Mouse (Mus musculus) forebrain, embryonic 12.5 days (tissue): ENCODE results near the gene Rtp4. TPM values are rescaled to one million over a fixed set of nuclear protein-coding genes. Genes with fewer than 3 reads are reported as not detected.
A peak's percentile ranks its signal among the peaks of the same experiment; 100 is the strongest.

Experiments
- ATAC-seq: fragments of 200-750 bp; cut with Nextera tagmentation; 2 replicates; pipeline ENCODE4 v1.8.0; 2017; ENCODE audit warnings: moderate TSS enrichment; ENCODE audit not compliant: low FRiP score
- H3K27ac ChIP-seq: fragments of 300-500 bp; sonication (generic); 2 replicates; pipeline ENCODE4 v1.5.1; 2016; ENCODE audit warnings: mild to moderate bottlenecking
- H3K27me3 ChIP-seq: fragments of 300-500 bp; sonication (generic); 2 replicates; pipeline ENCODE4 v1.6.1; 2016; ENCODE audit warnings: mild to moderate bottlenecking
- H3K36me3 ChIP-seq: fragments of 300-500 bp; sonication (generic); replicated peaks from 2 replicates; pipeline ENCODE4 v1.6.1; 2016; ENCODE audit warnings: mild to moderate bottlenecking
- H3K4me1 ChIP-seq: fragments of 300-500 bp; sonication (generic); 2 replicates; pipeline ENCODE4 v1.6.1; 2016
- H3K4me2 ChIP-seq: fragments of 300-500 bp; sonication (generic); 2 replicates; pipeline ENCODE4 v1.6.1; 2016; ENCODE audit warnings: mild to moderate bottlenecking, moderate library complexity
- H3K4me3 ChIP-seq: fragments of 300-500 bp; sonication (generic); replicated peaks from 2 replicates; pipeline ENCODE4 v1.5.1; 2016; ENCODE audit warnings: mild to moderate bottlenecking
- H3K9ac ChIP-seq: fragments of 300-500 bp; sonication (generic); 2 replicates; pipeline ENCODE4 v1.6.1; 2016; ENCODE audit warnings: mild to moderate bottlenecking
- H3K9me3 ChIP-seq: fragments of 300-500 bp; sonication (generic); 2 replicates; pipeline ENCODE4 v1.6.1; 2016
- WGBS: fragments of 180-500 bp; shearing (Covaris S2); methylation state at CpG from one replicate; pipeline ENCODE4 v1.1.7; 2016; 5-methylcytosine and 5-hydroxymethylcytosine counted together
- polyA plus RNA-seq: library from polyadenylated mRNA; unstranded; fragments of >200 nt; fragmentation: Nextera tagmentation; extraction: Ambion mirVana; gene quantifications from 2 replicates; pipeline ENCODE4 v1.2.1, GENCODE M21; 2016

Gene Rtp4
- polyA plus RNA-seq, 1 experiment from 2014 or later, result 2.0 TPM

DNA sequence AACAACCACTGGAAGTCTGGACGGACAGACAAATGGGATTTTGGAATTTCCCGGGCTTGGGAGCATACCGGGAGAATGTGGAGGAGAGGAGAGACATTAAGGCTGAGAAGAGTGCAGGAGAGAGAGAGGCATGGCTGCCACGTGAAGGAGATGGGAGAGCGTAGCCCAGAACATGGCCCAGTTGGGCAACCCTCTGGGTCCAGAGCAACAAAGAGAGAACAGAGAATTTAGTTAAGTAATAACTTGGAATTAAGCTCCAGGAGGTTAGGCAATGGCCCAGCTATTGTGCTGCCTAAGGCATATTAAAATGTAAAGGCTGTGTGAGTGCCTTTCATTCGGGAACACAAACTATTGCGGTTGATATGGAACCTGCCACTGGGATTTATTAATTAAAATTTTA, 86.6 kb downstream of the Rtp4 start:
- no peak overlapping the region for H3K4me2 ChIP-seq
- H3K36me3 ChIP-seq, result no peaks in the 10 kb centered on the region
- H3K9ac ChIP-seq, result no peak overlapping the region
- H3K9me3 ChIP-seq, result no peaks in the 10 kb centered on the region
- WGBS, result 87% methylated on average over 7 of the region's 7 CpGs
- ATAC-seq, result no peak
- peaks cover 6% of the 10 kb centered on the region; the same call in 1 of the 2 replicates for H3K4me1 ChIP-seq
- 0 out of 2 replicates have a peak, but pooled peaks cover 9% of the 10 kb centered on the region for H3K27me3 ChIP-seq
- H3K4me3 ChIP-seq, result no peak overlapping the region
- H3K27ac ChIP-seq, result no peak overlapping the region

DNA sequence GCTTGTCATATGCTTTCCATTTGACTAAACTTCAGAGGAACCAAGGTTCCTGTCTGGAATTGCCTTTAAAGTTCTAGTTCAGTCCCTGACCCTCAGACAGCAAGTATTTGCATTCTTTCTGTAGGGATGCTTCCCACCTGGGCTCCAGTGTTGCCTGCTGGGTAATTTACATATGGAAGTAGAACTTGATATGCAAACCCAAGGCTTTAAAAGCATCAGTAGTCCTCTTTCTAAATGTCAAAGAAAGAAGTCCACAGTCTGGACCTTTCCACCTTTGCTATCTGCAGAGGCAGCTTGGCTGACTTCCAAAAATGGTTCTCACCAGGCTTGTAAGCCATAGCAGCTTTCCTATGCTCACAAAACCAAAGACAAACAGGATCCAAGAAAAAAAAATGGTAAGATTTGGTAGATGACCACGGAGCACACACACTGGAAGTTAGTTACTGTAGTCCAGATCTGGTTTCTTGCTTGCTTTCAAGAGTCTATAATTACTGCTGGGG, 87.9 kb downstream of the Rtp4 start:
- Histone ChIP-seq H3K4me2 (no peak overlapping the region), H3K36me3 (no peaks in the 10 kb centered on the region), H3K27ac (no peak overlapping the region), H3K9ac (no peak overlapping the region), H3K4me3 (no peak overlapping the region), H3K4me1 (peaks cover 6% of the 10 kb centered on the region; the same call in 1 of the 2 replicates), H3K9me3 (no peaks in the 10 kb centered on the region), H3K27me3 (0 out of 2 replicates have a peak, but pooled peaks cover 9% of the 10 kb centered on the region)
- no peak for ATAC-seq
- 31% methylated on average over 1 of the region's 1 CpGs for WGBS

- H3K27ac ChIP-seq, result no peak overlapping the region
- no peaks in the 10 kb centered on the region for H3K9me3 ChIP-seq
- H3K4me1 ChIP-seq, result peaks cover 6% of the 10 kb centered on the region; the same call in 1 of the 2 replicates
- ATAC-seq, result no peak
- peak overlapping the region; percentile 25; the same call in 1 of the 2 replicates for H3K4me2 ChIP-seq
- 44% methylated on average over 11 of the region's 11 CpGs for WGBS
- H3K4me3 ChIP-seq, result no peak overlapping the region
- no peak overlapping the region for H3K9ac ChIP-seq
- no peaks in the 10 kb centered on the region for H3K36me3 ChIP-seq
- 0 out of 2 replicates have a peak, but pooled peaks cover 9% of the 10 kb centered on the region for H3K27me3 ChIP-seq
Observed at GRCm38 (mm10) chr16:23609748-23610185, 89.7 kb downstream of the Rtp4 start.

DNA sequence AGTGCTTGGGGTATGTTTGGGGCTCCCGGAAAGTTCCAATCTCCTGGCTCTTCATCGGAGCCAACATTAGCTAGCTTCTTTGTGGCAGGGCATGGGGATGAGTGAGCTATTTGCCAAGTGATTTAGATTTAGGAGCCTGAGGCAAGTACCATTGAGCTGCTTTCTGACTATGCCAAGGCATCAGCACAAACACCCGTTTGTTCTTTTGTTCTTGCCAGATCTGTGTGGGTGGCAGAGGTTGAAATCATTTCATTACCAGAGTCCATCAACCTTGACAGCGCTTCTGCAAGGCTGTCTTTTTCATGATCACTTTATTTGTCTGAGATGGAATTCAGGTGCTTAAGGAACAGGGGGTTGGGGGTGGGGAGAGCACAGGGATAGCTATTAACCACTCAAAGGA, 104.1 kb downstream of the Rtp4 start:
- no peaks in the 10 kb centered on the region for H3K27me3 ChIP-seq
- no peak overlapping the region for H3K9ac ChIP-seq
- no peaks in the 10 kb centered on the region for H3K36me3 ChIP-seq
- H3K4me3 ChIP-seq, result no peak overlapping the region
- no peak overlapping the region for H3K27ac ChIP-seq
- no peaks in the 10 kb centered on the region for H3K9me3 ChIP-seq
- 45% methylated on average over 4 of the region's 4 CpGs for WGBS
- no peak for ATAC-seq
- no peak overlapping the region for H3K4me2 ChIP-seq
- H3K4me1 ChIP-seq, result no peaks in the 10 kb centered on the region; the same call in 1 of the 2 replicates

DNA sequence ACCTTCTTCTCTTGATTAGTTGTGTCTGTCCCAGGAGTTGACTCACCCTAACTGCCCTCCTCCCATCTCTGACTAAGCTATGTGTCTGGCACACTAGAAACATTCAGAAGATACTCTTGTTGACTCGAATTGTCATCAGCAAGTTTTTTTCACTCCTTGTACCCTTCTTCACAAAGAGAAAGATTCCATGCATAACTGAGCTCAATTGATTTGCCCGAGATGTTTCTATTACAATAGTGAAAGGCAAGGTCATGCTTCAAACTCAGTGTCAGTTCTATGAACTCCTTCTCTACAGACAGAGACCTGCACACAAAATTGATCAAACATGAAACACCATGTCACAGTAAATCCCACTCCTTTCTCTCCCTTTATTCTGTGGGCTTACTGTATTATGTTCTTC, 111.4 kb downstream of the Rtp4 start:
- WGBS, result 76% methylated on average over 2 of the region's 2 CpGs
- Histone ChIP-seq H3K9me3 (no peaks in the 10 kb centered on the region), H3K4me2 (no peak overlapping the region), H3K4me1 (no peaks in the 10 kb centered on the region), H3K9ac (no peak overlapping the region), H3K27me3 (no peaks in the 10 kb centered on the region), H3K4me3 (no peak overlapping the region), H3K36me3 (no peaks in the 10 kb centered on the region), H3K27ac (no peak overlapping the region)
- no peak for ATAC-seq

- H3K36me3 ChIP-seq, result no peaks in the 10 kb centered on the region
- ATAC-seq, result no peak
- 66% methylated on average over 2 of the region's 2 CpGs for WGBS
- H3K4me2 ChIP-seq, result no peak overlapping the region
- no peaks in the 10 kb centered on the region for H3K27me3 ChIP-seq
- H3K27ac ChIP-seq, result no peak overlapping the region
- H3K4me3 ChIP-seq, result no peak overlapping the region
- H3K9me3 ChIP-seq, result no peaks in the 10 kb centered on the region
- H3K9ac ChIP-seq, result no peak overlapping the region
- no peaks in the 10 kb centered on the region for H3K4me1 ChIP-seq
Observed at GRCm38 (mm10) chr16:23632681-23633080, 112.6 kb downstream of the Rtp4 start.

GRCm38 (mm10) chr16:23653028-23653427, 132.9 kb downstream of the Rtp4 start:
- Histone ChIP-seq H3K4me1 (no peaks in the 10 kb centered on the region), H3K4me3 (no peak overlapping the region), H3K36me3 (no peaks in the 10 kb centered on the region), H3K9me3 (no peaks in the 10 kb centered on the region), H3K27me3 (0 out of 2 replicates have a peak, but pooled peaks cover 4% of the 10 kb centered on the region), H3K4me2 (no peak overlapping the region), H3K27ac (no peak overlapping the region), H3K9ac (no peak overlapping the region)
- WGBS, result 77% methylated on average over 5 of the region's 5 CpGs
- ATAC-seq, result no peak

DNA sequence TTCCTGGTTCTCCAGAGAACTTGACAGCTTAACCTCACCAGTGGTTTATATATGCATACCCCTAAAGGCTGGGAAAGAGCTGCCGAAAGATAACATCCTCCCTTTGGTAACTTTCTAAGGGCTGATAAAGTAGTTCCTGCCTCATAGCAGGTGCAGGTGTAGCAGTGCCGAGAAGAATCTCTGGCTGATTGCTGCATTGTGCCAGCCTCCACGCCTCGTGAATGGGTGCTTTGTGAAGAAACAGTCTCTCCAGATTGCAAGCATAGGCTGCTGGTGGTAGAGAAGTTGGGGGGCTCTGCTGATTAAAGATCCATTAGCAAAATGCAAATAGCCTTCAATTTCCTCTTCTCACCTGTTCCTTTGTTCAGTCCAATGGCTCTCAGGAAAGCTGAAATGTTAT, 133.4 kb downstream of the Rtp4 start:
- Histone ChIP-seq H3K27ac (no peak overlapping the region), H3K27me3 (0 out of 2 replicates have a peak, but pooled peaks cover 4% of the 10 kb centered on the region), H3K36me3 (no peaks in the 10 kb centered on the region), H3K4me1 (no peaks in the 10 kb centered on the region), H3K9me3 (no peaks in the 10 kb centered on the region), H3K9ac (no peak overlapping the region), H3K4me2 (no peak overlapping the region), H3K4me3 (no peak overlapping the region)
- ATAC-seq, result no peak
- 59% methylated on average over 4 of the region's 4 CpGs for WGBS

DNA sequence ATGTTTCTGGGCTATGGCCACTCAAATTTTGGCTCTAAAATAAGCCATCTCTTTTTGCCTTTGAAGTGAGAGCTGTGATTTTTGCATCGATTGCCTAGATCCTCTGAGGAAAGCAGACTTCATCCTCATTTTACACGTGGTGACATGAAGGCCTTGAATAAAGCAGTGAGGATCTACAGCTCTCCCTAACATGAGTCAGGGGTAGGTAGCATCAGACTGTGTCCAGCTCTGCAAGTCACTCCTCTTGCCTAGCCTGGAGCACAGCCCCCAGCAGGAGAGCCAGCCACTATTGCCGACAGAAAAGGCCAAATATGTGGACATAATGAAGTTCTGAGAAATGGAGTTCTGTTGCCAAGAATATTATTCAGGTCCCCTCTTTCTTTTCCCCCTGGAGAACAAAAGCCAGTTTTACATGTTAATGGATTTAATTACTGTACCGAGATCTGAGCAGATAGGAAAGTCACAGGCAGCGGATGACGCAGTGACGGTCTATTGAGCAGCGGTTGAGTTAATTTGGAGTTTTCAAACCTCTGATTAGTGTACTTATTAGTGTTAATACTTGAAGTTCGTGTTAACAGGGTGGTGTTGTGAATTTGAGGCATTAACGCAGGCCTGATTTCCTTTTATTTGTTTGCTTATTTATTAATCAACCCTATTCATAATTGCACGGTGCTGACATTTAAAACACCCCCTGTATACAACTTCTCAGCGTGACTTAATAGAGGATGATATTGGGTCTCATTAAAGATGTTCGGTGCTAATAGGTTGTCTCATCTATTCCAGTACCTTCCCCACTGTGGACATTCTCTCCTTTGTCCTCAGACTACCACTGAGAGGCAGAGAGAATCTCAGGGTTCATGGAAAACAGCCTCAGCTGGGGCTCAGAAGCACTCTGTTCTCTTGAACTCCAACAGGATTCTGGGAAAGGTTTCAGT, 139.8 kb downstream of the Rtp4 start:
- Histone ChIP-seq H3K4me3 (no peak overlapping the region), H3K27me3 (0 out of 2 replicates have a peak, but pooled peaks cover 4% of the 10 kb centered on the region), H3K27ac (no peak overlapping the region), H3K4me2 (no peak overlapping the region), H3K36me3 (no peaks in the 10 kb centered on the region), H3K4me1 (peaks cover 10% of the 10 kb centered on the region), H3K9ac (no peak overlapping the region), H3K9me3 (no peaks in the 10 kb centered on the region)
- peak; percentile 61 for ATAC-seq
- WGBS, result 50% methylated on average over 13 of the region's 13 CpGs

Other genes starting within 250 kb of the Rtp4 start
- 0.42 and 0.94 TPM in 2 replicates for gene Rtp1, start 91.2 kb upstream of the Rtp4 start, polyA plus RNA-seq
- gene Masp1, start 524 bp downstream of the Rtp4 start, polyA plus RNA-seq, result 37.1 and 42.4 TPM in 2 replicates